Mouse (Mus musculus): ENCODE results near the gene Lgr5.

DNA sequence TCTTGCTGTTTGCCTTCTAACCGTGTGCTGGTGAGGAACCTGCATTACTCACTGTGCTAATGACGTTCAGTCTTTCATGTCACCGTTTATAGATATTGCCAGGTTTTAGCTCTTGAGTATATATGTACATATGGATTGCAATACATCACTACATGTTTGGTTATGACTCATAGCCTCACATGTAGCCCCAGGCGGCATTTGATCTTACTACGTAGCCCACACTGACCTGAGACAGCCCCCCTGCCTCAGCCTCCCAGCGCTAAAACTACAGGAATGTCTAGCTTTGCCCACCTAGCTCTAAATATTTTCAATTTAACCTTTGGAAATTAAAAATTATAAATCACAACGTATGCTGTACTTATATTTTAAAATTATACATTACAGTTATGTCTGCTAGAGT lies 35.9 kb upstream of the Lgr5 start:
- no peak for TF ChIP-seq CTCF (IDR thresholded peaks at IDR 0.05; ENCODE audit: control insufficient read depth, insufficient read depth, insufficient read length)
- no peak for TF ChIP-seq MAX (IDR thresholded peaks at IDR 0.05)
- TF ChIP-seq MYOD1 (IDR thresholded peaks at IDR 0.05; ENCODE audit: control insufficient read depth, insufficient read length, low read depth) = no peak
- TF ChIP-seq USF1 (IDR thresholded peaks at IDR 0.05; ENCODE audit: low read depth) = no peak
- no peak for TF ChIP-seq CEBPB (IDR thresholded peaks at IDR 0.05; ENCODE audit: low read depth)

Data from C2C12 (cell line).